Mouse (Mus musculus) v-Abl transformed pro-B cells (cell line): ENCODE data around the gene BC005561.
"Not testable (repeated sequence)": the region's sequence is repeated elsewhere in the genome, so short reads cannot be mapped to it uniquely, and the experiment has no call there.

Experiments
- in situ Hi-C, 2 experiments: fragments of 400-800 bp; cut with MboI; formaldehyde crosslinking; loops; one replicate each; pipeline ENCODE4 v1.15.1; 2025; ENCODE audit not compliant: unreplicated experiment in 2 of 2

BC005561 gene

DNA sequence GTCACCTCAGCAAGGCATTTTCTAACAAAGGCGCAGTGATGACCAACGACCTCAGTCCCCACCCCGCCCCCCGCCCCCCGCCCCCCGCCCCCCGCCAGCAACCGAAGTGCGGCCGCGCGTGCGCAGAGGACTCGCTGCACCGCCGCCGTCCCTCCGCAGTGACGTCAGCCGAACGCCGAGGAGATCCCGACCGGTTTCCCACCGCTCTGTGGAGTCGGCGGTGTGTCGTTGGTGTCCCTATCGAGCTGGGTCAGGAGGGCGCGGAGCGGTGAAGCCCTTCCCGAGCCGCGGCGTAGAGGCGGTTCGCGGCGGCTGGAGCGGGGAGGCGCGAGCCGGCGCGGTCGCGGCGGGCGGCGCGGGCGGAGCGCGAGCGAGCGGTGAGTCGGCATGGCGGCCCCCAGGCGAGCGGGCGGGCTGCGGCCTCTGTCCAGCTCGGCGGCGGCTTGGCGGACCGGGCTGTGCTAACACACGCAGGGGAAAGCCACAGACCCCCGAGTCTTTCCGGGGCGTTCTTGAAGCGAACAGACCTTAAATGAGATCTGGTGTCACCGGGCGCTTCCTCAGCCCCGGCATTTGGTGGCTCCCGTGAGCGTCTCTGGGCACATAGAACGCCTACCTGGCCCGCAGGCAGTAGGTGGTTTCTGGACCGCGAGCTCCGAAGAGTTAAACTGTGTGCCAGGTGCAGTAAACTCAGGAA lies at the start of gene BC005561:
Gene BC005561, plus strand, starts transcription at position 158 of the 697 bp plus-strand sequence.
- in situ Hi-C loops, result no loop called here

GRCm38 (mm10) chr5:104458832-104459705 lies 49.1 kb upstream of the BC005561 start, which contains the start of gene Pkd2:
Gene Pkd2 (plus strand): TSS chr5:104459450.
- in situ Hi-C loops, result no loop called here

GRCm38 (mm10) chr5:104459706-104460455 lies 48.3 kb upstream of the BC005561 start:
- in situ Hi-C loops, result no loop called here

DNA sequence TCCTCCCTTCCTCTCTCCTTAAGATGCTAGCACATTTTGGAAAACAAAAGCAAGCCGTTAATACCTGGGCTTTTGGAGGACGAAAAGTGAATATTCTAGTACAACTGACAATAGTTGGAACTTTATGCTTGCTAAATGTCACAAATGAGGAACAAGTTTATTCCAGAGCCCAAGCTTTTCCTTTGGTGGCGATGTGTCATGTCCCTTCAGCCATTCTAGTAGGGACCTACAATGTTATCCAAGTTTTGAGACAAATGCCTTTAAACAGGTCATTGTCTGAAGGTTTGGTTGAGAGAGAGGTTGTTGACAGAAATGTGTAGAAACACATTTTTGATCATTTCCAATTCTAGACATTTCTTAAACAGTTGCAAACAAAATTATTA lies 47.7 kb upstream of the BC005561 start:
- in situ Hi-C loops, result no loop called here

- in situ Hi-C loops, result no loop called here
Measured at GRCm38 (mm10) chr5:104460856-104461255, 47.3 kb upstream of the BC005561 start.

DNA sequence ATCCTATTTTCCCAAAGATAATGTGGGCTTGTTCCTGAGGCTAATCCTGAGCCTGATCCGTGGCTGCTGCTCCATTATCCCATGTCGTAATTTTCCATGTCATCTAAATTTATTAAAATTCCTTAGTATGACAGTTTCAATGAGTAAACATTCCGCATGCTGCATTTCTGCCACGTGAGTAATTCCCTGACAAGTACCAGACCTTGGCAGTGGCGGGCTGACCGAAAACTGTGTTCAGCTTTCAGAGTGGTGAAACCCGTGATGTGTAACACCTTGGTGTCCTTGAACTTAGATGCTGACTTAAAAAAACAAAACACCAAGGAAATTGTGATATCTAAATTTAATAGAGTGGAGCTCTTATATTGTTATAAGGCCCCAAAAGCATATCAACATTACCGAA lies 42.9 kb upstream of the BC005561 start:
- in situ Hi-C loops, result no loop called here

GRCm38 (mm10) chr5:104465731-104466130 lies 42.4 kb upstream of the BC005561 start:
- in situ Hi-C loops, result no loop called here

DNA sequence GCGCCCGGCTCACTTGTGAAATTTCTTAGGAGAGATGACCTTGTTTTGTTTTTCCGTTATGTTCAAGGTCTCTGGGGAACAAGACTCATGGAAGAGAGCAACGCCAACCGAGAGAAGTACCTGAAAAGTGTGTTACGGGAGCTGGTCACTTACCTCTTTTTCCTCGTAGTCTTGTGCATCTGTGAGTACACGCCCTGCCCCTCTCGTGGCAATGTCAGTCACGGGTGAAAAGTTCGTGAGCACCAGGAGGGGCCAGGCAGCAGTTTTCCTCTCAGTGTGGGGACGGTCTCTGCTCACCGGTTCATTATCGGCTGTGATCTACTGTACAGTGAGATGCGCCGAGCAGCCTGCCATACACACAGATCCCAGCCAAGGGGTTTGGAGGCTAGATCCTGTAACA lies 41.3 kb upstream of the BC005561 start:
- in situ Hi-C loops, result no loop called here

- in situ Hi-C loops, result no loop called here
Measured at GRCm38 (mm10) chr5:104468586-104468985, 39.6 kb upstream of the BC005561 start.

- in situ Hi-C loops, result no loop called here
Measured at GRCm38 (mm10) chr5:104470981-104471391, 37.2 kb upstream of the BC005561 start.

GRCm38 (mm10) chr5:104472371-104472770 lies 35.8 kb upstream of the BC005561 start:
- in situ Hi-C loops, result no loop called here

GRCm38 (mm10) chr5:104480367-104480766 lies 27.8 kb upstream of the BC005561 start:
- in situ Hi-C loops, result no loop called here

- in situ Hi-C loops, result no loop called here
Measured at GRCm38 (mm10) chr5:104482856-104483255, 25.3 kb upstream of the BC005561 start.

- in situ Hi-C loops, result no loop called here
Measured at GRCm38 (mm10) chr5:104491561-104491960, 16.6 kb upstream of the BC005561 start.

DNA sequence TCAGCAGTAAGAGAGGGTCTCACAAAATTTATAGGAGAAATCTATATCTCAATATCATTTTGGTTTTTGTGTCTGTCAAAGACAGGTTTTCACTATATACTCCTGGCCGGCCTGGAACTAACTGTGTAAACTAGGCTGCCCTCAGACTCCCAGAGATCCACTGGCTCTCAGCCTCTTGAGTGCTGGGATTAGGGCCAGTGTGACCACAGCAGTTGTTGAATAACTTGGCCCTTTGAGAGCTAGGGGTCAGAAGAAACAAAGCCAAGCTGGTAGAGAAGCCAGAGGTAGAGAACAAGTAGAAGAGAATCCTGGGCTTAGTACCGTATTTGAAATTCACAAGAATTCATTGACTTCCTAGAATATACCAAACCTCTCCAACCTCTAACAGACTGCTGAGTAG lies 3.3 kb upstream of the BC005561 start:
- in situ Hi-C loops, result no loop called here

GRCm38 (mm10) chr5:104507829-104508194 lies 340 bp upstream of the BC005561 start:
- in situ Hi-C loops, result no loop called here

DNA sequence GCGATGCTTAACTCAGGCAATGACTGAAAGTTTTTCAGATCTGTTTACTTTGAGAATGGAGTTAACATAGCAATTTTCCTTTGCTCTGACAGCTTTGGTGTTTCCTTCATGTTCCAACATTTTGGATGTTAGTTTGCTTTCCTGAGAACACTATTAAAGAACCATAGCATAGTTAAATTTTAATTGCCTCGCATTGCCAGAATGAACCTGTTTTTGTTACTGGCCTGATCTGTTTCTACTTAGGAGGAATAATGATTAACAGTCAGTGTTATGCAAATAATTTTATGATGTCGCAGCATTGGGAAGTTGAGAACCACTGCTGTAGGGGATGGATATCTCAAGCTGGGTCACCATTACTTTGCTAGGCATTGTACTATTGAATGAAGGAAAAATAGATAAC lies 3.1 kb downstream of the BC005561 start:
- in situ Hi-C loops, result no loop called here

GRCm38 (mm10) chr5:104538612-104539011 lies 30.5 kb downstream of the BC005561 start:
- in situ Hi-C loops, result no loop called here

GRCm38 (mm10) chr5:104539331-104539730 lies 31.2 kb downstream of the BC005561 start:
- in situ Hi-C loops, result no loop called here

DNA sequence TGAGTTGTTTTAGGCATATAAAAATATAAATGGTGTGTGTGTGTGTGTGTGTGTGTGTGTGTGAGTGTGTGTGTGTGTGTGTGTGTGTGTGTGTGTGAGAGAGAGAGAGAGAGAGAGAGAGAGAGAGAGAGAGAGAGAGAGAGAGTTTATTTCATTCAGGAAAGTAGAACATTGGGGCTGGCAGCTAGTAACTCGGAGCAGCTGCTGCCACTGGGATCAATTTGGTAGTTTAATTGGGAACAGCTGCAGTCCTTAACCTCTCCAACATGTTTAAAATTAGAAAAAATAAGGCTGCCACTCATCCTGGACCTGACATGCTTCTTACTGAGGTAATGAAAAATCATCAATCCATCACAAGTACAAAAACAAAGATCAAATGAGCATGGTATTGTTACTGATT lies 59.9 kb downstream of the BC005561 start:
- in situ Hi-C loops, result not testable (repeated sequence)

- in situ Hi-C loops, result no loop called here
Measured at GRCm38 (mm10) chr5:104570766-104571165, 62.6 kb downstream of the BC005561 start.
